Mouse (Mus musculus) hindbrain, embryonic 14.5 days (tissue): ENCODE measurements around the gene Aplp2. TPM values are rescaled to one million over a fixed set of nuclear protein-coding genes. Genes with fewer than 3 reads are reported as not detected.

ENCODE experiments used
- ATAC-seq: fragments of 200-750 bp; cut with Nextera tagmentation; 2 replicates; pipeline ENCODE4 v1.8.0; 2017; ENCODE audit warnings: moderate number of reproducible peaks, mild to moderate bottlenecking, moderate TSS enrichment, moderate library complexity; ENCODE audit not compliant: low FRiP score
- DNase-seq: peaks from one replicate; pipeline ENCODE4 v3.0.0-alpha.2; 2015; ENCODE audit warnings: low spot score
- H3K27ac ChIP-seq: fragments of 300-500 bp; sonication (generic); 2 replicates; pipeline ENCODE4 v1.5.1; 2014; ENCODE audit warnings: mild to moderate bottlenecking, moderate library complexity
- H3K27me3 ChIP-seq: fragments of 300-500 bp; sonication (generic); 2 replicates; pipeline ENCODE4 v1.6.1; 2014; ENCODE audit warnings: mild to moderate bottlenecking, low read length, mixed read lengths; ENCODE audit not compliant: control insufficient read depth, insufficient read depth
- H3K36me3 ChIP-seq: fragments of 300-500 bp; sonication (generic); replicated peaks from 2 replicates; pipeline ENCODE4 v1.6.1; 2014; ENCODE audit not compliant: control insufficient read depth, insufficient read depth
- H3K4me1 ChIP-seq: fragments of 300-500 bp; sonication (generic); replicated peaks from 2 replicates; pipeline ENCODE4 v1.6.1; 2014; ENCODE audit warnings: antibody characterized with exemption, low read length, mixed read lengths; ENCODE audit not compliant: control insufficient read depth, insufficient read depth
- H3K4me2 ChIP-seq: fragments of 300-500 bp; sonication (generic); replicated peaks from 2 replicates; pipeline ENCODE4 v1.6.1; 2014; ENCODE audit warnings: mild to moderate bottlenecking, moderate library complexity
- H3K4me3 ChIP-seq: fragments of 300-500 bp; sonication (generic); replicated peaks from 2 replicates; pipeline ENCODE4 v1.5.1; 2014; ENCODE audit warnings: mild to moderate bottlenecking, low read length
- H3K9ac ChIP-seq: fragments of 300-500 bp; sonication (generic); 2 replicates; pipeline ENCODE4 v1.6.1; 2014
- H3K9me3 ChIP-seq: fragments of 300-500 bp; sonication (generic); 2 replicates; pipeline ENCODE4 v1.6.1; 2016; ENCODE audit warnings: low read length; ENCODE audit not compliant: control insufficient read depth
- WGBS: fragments of 180-500 bp; shearing (Covaris S2); extraction: QIAGEN DNeasy Blood & Tissue Kit; methylation state at CpG from one replicate; pipeline ENCODE4 v1.1.7; 2014; 5-methylcytosine and 5-hydroxymethylcytosine counted together
- polyA plus RNA-seq: library from polyadenylated mRNA; unstranded; fragments of >200 nt; fragmentation: Nextera tagmentation; extraction: Ambion mirVana; gene quantifications from 2 replicates; pipeline ENCODE4 v1.2.1, GENCODE M21; 2014

The Aplp2 gene
- polyA plus RNA-seq, 1 experiment from 2014 or later, result 398 TPM

DNA sequence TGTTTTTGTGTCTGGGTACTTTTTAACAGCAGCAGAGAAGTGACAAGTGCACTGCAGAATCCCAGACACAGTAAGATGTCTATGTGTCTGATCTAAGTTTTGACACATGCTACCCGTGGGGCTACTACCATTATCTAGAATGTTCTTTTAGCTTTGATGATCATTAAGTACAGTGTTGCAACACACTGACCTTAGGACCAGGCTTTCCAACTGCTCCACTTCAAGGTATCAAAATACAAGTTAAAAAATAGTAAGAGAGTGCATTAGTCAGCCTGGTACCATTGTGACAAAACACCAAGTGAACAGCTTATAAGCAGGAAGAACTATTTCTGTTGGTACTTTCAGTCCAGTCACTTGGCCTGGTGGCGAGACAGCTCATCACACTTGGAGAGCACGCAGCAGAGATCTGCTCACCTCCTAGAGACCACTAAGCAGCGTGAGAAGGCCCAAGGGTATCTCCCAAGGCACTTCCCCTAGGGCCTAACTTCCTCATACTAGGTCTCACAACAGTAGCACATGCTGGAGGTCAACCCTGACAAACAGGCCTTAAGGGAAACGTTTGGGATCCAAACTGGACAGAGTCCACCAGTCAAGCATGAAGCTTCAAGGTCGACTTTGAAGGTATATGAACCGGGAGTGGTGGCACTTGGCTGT is 66.2 kb downstream of the Aplp2 start:
- H3K27ac ChIP-seq, result no peak overlapping the region
- H3K27me3 ChIP-seq, result no peaks in the 10 kb centered on the region
- WGBS, result 85% methylated on average over 7 of the region's 7 CpGs
- peaks cover 25% of the 10 kb centered on the region for H3K36me3 ChIP-seq
- DNase-seq (no peak), ATAC-seq (no peak)
- no peaks in the 10 kb centered on the region for H3K9me3 ChIP-seq
- H3K4me1 ChIP-seq, result no peaks in the 10 kb centered on the region
- H3K4me3 ChIP-seq, result no peak overlapping the region
- no peak overlapping the region for H3K4me2 ChIP-seq
- H3K9ac ChIP-seq, result no peak overlapping the region

DNA sequence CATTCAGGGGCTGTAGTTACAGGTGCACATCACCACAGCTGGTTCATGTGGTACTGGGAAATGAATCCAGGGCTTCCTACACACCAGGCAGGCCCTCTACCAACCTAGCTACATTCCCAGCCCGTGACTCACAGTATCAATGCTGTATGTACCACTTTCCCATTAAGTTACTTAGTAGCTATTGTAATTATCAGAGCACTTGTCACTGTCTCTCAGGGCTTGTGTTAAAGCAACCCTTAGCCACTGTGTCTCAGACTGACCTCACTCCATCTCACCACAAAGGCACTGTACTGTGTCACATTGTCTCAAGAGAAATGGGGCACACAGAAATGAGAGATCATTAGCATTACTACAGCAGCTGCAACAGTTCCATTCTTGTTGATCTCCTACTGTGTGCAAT is 68.7 kb downstream of the Aplp2 start:
- Histone ChIP-seq H3K4me2 (no peak overlapping the region), H3K36me3 (peaks cover 6% of the 10 kb centered on the region; the same call in 1 of the 2 replicates), H3K4me3 (no peak overlapping the region), H3K9me3 (no peaks in the 10 kb centered on the region), H3K27me3 (no peaks in the 10 kb centered on the region), H3K4me1 (no peaks in the 10 kb centered on the region), H3K27ac (no peak overlapping the region), H3K9ac (no peak overlapping the region)
- WGBS, result 76% methylated on average over 1 of the region's 1 CpGs
- ATAC-seq (no peak), DNase-seq (no peak)

DNA sequence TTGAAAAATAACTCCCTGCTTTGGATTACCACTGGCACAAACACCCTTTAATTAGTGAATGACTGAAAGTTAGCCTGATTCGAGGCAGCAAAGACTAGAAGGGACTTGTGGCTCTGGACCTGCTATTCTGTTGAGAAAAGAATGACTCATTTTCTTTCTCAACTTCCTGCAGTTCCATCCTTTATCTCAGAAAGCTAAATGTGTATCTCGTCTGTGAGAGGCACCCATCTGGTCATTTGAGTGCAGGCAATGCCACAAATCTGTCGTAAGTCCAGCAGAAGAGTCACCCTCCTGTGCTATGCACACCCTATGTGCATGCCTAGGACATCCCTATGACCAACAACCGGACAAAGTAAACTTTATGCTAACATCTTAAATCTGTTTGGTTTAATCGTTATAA is 78.5 kb downstream of the Aplp2 start:
- DNase-seq (no peak), ATAC-seq (no peak)
- Histone ChIP-seq H3K27me3 (peaks cover 59% of the 10 kb centered on the region), H3K4me3 (no peak overlapping the region), H3K9ac (no peak overlapping the region), H3K4me1 (peaks cover 17% of the 10 kb centered on the region), H3K27ac (no peak overlapping the region), H3K36me3 (no peaks in the 10 kb centered on the region), H3K9me3 (no peaks in the 10 kb centered on the region), H3K4me2 (no peak overlapping the region)
- WGBS, result 85% methylated on average over 5 of the region's 5 CpGs

DNA sequence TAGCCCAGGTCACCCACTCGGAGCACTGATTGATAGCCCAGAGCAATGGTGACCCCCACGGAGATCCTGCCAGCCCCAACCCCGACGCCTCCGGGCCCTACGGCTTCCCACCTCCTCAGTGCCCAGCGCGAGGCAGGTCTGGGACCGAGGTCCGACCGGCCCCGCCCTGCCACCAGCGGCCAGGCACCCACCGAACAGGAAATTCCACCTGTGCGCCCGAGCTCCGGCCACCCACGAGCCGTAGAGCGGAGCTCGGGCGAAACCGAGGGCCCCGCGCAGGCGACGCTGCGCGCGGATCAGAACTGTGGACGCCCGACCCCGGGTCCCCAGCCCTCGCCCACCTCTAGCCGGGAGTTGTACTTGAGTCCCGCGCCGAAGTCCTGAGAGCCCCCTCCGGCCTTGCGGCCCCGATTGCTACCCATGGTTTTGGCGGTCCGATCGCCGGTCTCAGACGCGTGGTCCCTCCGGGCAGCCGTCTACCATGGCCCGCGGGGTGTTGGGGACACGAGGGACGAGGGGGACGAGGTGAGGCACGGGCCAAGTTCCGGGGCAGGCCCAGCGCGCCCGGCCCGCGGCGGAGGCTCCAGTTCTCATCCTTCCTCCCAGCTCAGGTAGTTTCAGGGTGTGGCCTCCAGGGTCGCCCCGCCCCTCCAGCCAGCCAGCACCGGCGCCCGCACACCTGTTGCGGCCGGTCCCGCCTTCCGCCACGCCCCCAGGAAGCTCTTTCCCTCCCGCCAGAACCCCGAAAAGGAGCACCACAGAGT is 80.2 kb downstream of the Aplp2 start, which contains the start of gene St14:
Gene St14 (minus strand): TSS at position 649 of the 764 bp plus-strand sequence.
- ATAC-seq (no peak; the same call in 1 of the 2 replicates), DNase-seq (no peak)
- no peaks in the 10 kb centered on the region for H3K36me3 ChIP-seq
- H3K4me2 ChIP-seq, result peak within 1 kb of the TSS; percentile 86
- no peaks in the 10 kb centered on the region for H3K9me3 ChIP-seq
- peaks cover 59% of the 10 kb centered on the region for H3K27me3 ChIP-seq
- no peak within 1 kb of the TSS for H3K27ac ChIP-seq
- H3K4me3 ChIP-seq, result peak within 1 kb of the TSS; percentile 40
- under 1% methylated on average over 69 of the region's 74 CpGs for WGBS
- H3K9ac ChIP-seq, result peak within 1 kb of the TSS; percentile 40
- peaks cover 17% of the 10 kb centered on the region for H3K4me1 ChIP-seq

GRCm38 (mm10) chr9:31130357-31131204 is 81.0 kb downstream of the Aplp2 start:
- 11% methylated on average over 26 of the region's 26 CpGs for WGBS

DNA sequence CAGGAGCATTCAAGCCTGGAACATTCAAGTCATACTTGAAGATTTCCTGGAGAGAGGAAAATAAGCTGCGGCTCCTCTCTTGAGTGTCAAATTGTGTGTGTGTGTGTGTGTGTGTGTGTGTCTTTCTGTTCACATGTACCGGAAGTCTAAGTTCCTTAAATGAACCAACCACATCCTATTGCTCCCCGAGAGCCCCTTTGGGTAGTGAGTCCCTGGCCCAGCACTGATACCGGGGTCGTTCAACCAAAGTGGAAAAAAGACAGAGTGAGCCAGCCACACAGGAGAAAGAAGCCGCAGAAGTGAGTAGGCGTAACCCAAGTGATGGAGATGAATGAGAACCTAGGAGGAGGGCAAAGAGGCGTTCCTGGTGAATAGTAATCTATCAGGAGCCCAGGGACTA is 81.7 kb downstream of the Aplp2 start:
- DNase-seq (no peak), ATAC-seq (no peak)
- Histone ChIP-seq H3K36me3 (no peaks in the 10 kb centered on the region), H3K4me2 (no peak overlapping the region), H3K4me1 (peaks cover 17% of the 10 kb centered on the region), H3K27ac (no peak overlapping the region), H3K27me3 (peaks cover 59% of the 10 kb centered on the region), H3K9me3 (no peaks in the 10 kb centered on the region), H3K9ac (no peak overlapping the region), H3K4me3 (no peak overlapping the region)
- WGBS, result 46% methylated on average over 8 of the region's 8 CpGs

More at GRCm38 (mm10) chr9:31130357-31131204, 81.0 kb downstream of the Aplp2 start:
- peak overlapping the region; percentile 86 for H3K4me2 ChIP-seq
- H3K9ac ChIP-seq, result peak overlapping the region; percentile 40; the same call in 1 of the 2 replicates
- DNase-seq, result no peak
- H3K4me3 ChIP-seq, result peak overlapping the region; percentile 40
- ATAC-seq, result no peak
- no peak overlapping the region for H3K27ac ChIP-seq
- peaks cover 17% of the 10 kb centered on the region for H3K4me1 ChIP-seq
- H3K9me3 ChIP-seq, result no peaks in the 10 kb centered on the region
- no peaks in the 10 kb centered on the region for H3K36me3 ChIP-seq
- peaks cover 59% of the 10 kb centered on the region for H3K27me3 ChIP-seq

- Histone ChIP-seq H3K27me3 (peaks cover 47% of the 10 kb centered on the region), H3K4me3 (no peak overlapping the region), H3K4me1 (peaks cover 17% of the 10 kb centered on the region), H3K9me3 (no peaks in the 10 kb centered on the region), H3K27ac (no peak overlapping the region), H3K4me2 (no peak overlapping the region), H3K9ac (no peak overlapping the region), H3K36me3 (no peaks in the 10 kb centered on the region)
- DNase-seq, result no peak
- ATAC-seq, result no peak
- WGBS, result 86% methylated on average over 12 of the region's 12 CpGs
These were observed 83.6 kb downstream of the Aplp2 start for GRCm38 (mm10) chr9:31127876-31128465.

DNA sequence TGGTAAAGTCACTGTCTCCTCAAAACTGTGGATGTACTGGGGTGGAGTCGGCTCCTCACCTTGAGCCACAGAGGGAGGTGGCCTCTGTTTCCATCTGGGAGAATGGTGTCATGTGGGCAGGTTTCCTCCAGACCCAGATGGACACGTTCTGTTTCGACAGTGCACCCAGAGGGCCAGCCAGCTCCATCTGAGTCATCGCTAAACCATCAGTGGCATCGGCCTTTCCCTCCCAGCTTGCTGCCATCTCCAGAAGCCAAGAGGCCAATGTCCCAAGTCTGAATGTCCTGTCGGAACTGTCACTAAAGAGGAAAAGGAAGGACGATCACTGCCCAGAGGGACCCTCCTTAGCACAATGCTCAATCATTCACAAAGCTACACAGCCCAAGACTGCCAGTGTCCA is 85.5 kb downstream of the Aplp2 start:
- no peak overlapping the region for H3K9ac ChIP-seq
- no peaks in the 10 kb centered on the region for H3K9me3 ChIP-seq
- no peak overlapping the region for H3K4me2 ChIP-seq
- ATAC-seq, result no peak
- H3K27ac ChIP-seq, result no peak overlapping the region
- DNase-seq, result no peak
- no peak overlapping the region for H3K4me3 ChIP-seq
- 88% methylated on average over 7 of the region's 7 CpGs for WGBS
- H3K36me3 ChIP-seq, result no peaks in the 10 kb centered on the region
- peaks cover 28% of the 10 kb centered on the region for H3K27me3 ChIP-seq
- peaks cover 8% of the 10 kb centered on the region for H3K4me1 ChIP-seq
